Mouse (Mus musculus) ES-Bruce4 (cell line): ENCODE measurements around the gene Wdr25.

Source experiments
- CTCF ChIP-seq: IDR thresholded peaks from one replicate; pipeline ENCODE4 v1.8.1; 2011; ENCODE audit warnings: low read depth, low read length
- EP300 ChIP-seq: IDR thresholded peaks from 2 replicates; pipeline ENCODE4 v1.6.1; 2011; ENCODE audit warnings: low read depth, low read length; ENCODE audit not compliant: insufficient read depth
- POLR2A ChIP-seq: IDR thresholded peaks from one replicate; pipeline ENCODE4 v1.8.1; 2011; ENCODE audit warnings: low read length; ENCODE audit not compliant: insufficient read depth

DNA sequence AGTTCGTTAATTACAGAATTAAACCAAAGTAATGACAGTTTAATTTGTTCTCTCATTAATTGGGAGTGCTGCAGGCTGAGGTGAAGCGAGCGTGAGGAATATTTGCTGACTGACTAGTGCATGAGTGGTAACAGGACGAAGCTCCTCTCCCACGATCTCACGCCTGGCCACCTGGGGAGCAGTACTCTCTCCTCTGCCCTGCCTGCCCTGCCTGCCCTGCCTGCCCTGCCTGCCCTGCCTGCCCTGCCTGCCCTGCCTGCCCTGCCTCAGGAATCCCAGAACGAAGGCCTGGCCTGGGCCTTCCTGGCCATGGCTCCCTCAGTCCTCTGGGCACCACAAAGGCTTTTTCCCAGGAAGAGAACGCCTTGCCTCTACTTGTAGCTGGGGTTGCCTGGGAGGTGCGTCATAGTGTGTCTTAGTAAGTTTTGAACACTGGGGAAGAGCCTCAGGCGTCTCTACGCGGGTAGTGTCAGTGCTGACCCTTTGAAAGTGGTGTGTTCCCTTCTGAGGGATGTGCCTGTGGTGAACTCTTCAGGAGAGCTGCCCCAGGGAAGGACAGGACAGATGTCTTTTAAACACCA is 66.3 kb downstream of the Wdr25 start:
- TF ChIP-seq EP300, result no peak
- TF ChIP-seq CTCF, result no peak
- TF ChIP-seq POLR2A, result no peak
